Mouse (Mus musculus) lung, embryonic 15.5 days (tissue): ENCODE results near the gene Cgnl1. TPM values are rescaled to one million over a fixed set of nuclear protein-coding genes. Genes with fewer than 3 reads are reported as not detected.

Experiments
- ATAC-seq: fragments of 200-750 bp; cut with Nextera tagmentation; 2 replicates; pipeline ENCODE4 v1.8.0; 2017; ENCODE audit warnings: moderate number of reproducible peaks, borderline replicate concordance; ENCODE audit not compliant: low FRiP score, low TSS enrichment; ENCODE audit errors: extremely low read depth
- H3K27ac ChIP-seq: fragments of 300-500 bp; sonication (generic); 2 replicates; pipeline ENCODE4 v1.5.1; 2015; ENCODE audit warnings: moderate library complexity, mild to moderate bottlenecking, inconsistent platforms
- H3K27me3 ChIP-seq: fragments of 300-500 bp; sonication (generic); 2 replicates; pipeline ENCODE4 v1.6.1; 2015; ENCODE audit warnings: inconsistent platforms
- H3K36me3 ChIP-seq: fragments of 300-500 bp; sonication (generic); 2 replicates; pipeline ENCODE4 v1.6.1; 2015; ENCODE audit warnings: inconsistent platforms
- H3K4me1 ChIP-seq: fragments of 300-500 bp; sonication (generic); 2 replicates; pipeline ENCODE4 v1.6.1; 2015; ENCODE audit warnings: inconsistent platforms
- H3K4me2 ChIP-seq: fragments of 300-500 bp; sonication (generic); 2 replicates; pipeline ENCODE4 v1.6.1; 2015; ENCODE audit warnings: inconsistent platforms, mild to moderate bottlenecking, moderate library complexity
- H3K4me3 ChIP-seq: fragments of 300-500 bp; sonication (generic); 2 replicates; pipeline ENCODE4 v1.5.1; 2015; ENCODE audit warnings: mild to moderate bottlenecking, inconsistent platforms
- H3K9ac ChIP-seq: fragments of 300-500 bp; sonication (generic); 2 replicates; pipeline ENCODE4 v1.6.1; 2015; ENCODE audit warnings: inconsistent platforms
- H3K9me3 ChIP-seq: fragments of 300-500 bp; sonication (generic); 2 replicates; pipeline ENCODE4 v1.6.1; 2016; ENCODE audit warnings: inconsistent platforms
- WGBS: fragments of 180-500 bp; shearing (Covaris S2); methylation state at CpG from one replicate; pipeline ENCODE4 v1.1.7; 2015; 5-methylcytosine and 5-hydroxymethylcytosine counted together
- polyA plus RNA-seq: library from polyadenylated mRNA; unstranded; fragments of >200 nt; fragmentation: Nextera tagmentation; extraction: Ambion mirVana; gene quantifications from 2 replicates; pipeline ENCODE4 v1.2.1, GENCODE M21; 2015

The Cgnl1 gene
- polyA plus RNA-seq, 1 experiment from 2014 or later = 20.2 TPM

DNA sequence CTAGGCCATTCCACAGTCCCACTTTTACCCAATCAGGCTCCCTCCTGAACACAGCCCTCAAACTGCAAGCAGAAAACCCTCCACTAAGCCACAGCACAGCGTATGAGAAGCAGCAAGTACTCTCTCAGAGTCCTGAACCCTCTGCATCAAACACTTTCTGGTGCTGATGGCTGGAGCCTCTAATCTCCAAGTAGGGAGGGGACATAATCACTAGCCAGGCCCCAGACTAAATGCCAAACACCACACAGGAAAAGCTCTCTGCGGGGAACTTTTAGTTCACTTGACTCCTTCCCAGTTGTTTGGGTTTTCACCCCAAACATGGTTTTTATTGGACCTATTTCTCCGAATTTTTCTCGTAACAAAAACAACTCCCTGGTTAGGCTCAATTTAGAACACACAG, 25.0 kb downstream of the Cgnl1 start:
- Histone ChIP-seq H3K4me3 (no peak overlapping the region), H3K4me2 (no peak overlapping the region), H3K36me3 (no peaks in the 10 kb centered on the region), H3K27me3 (no peaks in the 10 kb centered on the region), H3K9me3 (no peaks in the 10 kb centered on the region), H3K27ac (no peak overlapping the region), H3K4me1 (peaks cover 22% of the 10 kb centered on the region), H3K9ac (no peak overlapping the region)
- 44% methylated on average over 4 of the region's 4 CpGs for WGBS
- no peak for ATAC-seq

DNA sequence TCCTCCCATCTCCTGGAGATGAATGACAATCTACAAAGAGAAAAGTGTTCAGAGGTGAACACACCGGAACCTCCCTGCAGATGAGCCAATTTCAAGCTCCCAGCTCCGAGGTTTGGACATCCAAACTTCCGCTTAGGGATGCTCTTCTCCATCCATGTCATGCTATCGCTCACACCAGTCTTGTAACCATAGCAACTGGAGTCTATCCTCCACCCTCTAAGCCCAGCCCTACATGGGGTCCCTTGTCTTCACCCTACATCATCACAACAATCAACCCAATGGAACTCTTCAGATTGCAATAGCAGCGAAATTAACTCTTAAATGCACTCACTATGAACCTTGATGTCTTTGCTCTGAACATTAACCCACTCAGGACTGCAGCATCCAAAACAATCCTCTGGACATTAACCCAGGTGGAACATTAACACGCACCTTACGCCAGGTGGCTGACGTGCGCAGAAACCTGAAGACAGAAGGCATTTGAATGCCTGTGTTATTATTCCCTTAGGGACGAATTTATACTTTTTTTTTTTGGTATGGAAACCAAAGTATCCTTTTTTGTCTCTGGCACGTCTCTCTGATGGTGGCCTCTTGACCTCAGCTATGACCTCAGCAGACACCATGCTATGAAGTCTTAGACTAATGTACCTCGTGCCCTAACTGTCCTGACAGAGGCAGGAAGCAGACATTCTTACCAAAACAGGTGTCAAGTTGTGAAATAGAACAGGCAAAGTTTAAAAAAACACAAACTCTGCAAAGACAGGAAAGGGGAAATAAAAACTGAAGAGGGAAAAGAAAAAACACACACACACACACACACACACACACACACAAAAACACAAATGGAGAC, 33.1 kb downstream of the Cgnl1 start:
- Histone ChIP-seq H3K9me3 (no peaks in the 10 kb centered on the region), H3K4me2 (no peak overlapping the region), H3K27ac (no peak overlapping the region), H3K4me3 (no peak overlapping the region), H3K9ac (no peak overlapping the region), H3K36me3 (no peaks in the 10 kb centered on the region), H3K4me1 (peaks cover 19% of the 10 kb centered on the region), H3K27me3 (no peaks in the 10 kb centered on the region)
- 65% methylated on average over 12 of the region's 12 CpGs for WGBS
- no peak for ATAC-seq

DNA sequence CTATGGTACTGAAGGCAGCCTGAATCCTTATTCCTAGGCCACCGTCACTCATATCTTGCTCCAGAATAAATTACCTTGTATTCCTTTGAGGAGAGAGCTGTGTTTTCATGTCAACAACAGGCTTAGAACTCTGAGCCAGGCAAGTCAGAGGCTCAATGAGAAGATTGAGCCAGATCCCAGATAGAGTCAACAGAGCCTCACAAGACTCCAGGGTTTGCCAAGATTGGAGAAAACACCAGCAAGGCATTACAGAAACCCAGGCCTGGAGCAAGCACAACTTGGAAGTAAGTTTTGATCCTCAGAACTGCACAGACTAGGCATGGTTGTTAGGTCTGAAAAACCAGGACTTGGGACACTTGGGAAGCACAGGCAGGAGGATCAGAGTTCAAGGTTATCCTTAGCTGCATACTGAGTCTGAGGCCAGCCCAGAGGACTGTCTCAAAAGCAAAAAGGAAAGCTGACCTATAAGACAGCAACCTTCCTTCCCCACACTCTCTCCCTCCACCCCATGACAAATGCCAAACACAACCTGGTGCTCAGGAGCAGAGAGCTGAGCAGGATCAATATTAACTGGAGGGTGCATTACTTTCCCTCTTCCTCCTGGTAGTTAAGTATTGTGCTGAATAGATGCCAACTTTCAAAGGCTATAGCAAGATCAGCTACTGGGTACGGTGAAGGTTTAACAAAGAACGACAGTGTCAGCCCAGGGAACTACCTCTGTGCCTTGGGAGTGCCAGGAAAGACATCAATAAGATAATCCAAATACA, 34.0 kb downstream of the Cgnl1 start:
- ATAC-seq = 0 out of 2 replicates have a peak, but pooled peaks have one; percentile 35
- Histone ChIP-seq H3K4me2 (no peak overlapping the region), H3K4me3 (no peak overlapping the region), H3K9me3 (no peaks in the 10 kb centered on the region), H3K27ac (no peak overlapping the region), H3K36me3 (no peaks in the 10 kb centered on the region), H3K9ac (no peak overlapping the region), H3K4me1 (peaks cover 19% of the 10 kb centered on the region), H3K27me3 (no peaks in the 10 kb centered on the region)
- 37% methylated on average over 3 of the region's 3 CpGs for WGBS

DNA sequence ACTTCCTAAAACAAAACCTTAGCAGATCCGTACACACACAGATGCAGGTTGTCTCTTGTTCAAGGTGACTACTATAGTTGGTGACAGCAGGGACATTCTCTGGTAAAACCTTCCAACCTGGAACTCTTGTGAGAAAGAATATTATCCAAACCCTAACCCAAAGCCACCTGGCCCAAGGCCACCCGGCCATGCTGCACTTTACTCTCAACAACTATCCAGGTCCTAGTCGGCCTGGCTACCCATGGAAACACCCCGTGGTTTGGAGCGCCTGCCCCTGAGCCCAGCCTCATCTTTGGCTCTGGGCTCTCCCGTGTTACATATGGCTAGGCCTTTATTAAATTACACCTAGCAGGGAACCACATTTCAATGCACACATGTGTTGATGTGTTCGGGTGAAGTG, 35.5 kb downstream of the Cgnl1 start:
- no peak overlapping the region for H3K9ac ChIP-seq
- H3K36me3 ChIP-seq = no peaks in the 10 kb centered on the region
- no peak for ATAC-seq
- no peaks in the 10 kb centered on the region for H3K9me3 ChIP-seq
- H3K27me3 ChIP-seq = no peaks in the 10 kb centered on the region
- no peak overlapping the region for H3K27ac ChIP-seq
- WGBS = 90% methylated on average over 7 of the region's 7 CpGs
- no peak overlapping the region for H3K4me3 ChIP-seq
- H3K4me1 ChIP-seq = peaks cover 19% of the 10 kb centered on the region
- H3K4me2 ChIP-seq = no peak overlapping the region

DNA sequence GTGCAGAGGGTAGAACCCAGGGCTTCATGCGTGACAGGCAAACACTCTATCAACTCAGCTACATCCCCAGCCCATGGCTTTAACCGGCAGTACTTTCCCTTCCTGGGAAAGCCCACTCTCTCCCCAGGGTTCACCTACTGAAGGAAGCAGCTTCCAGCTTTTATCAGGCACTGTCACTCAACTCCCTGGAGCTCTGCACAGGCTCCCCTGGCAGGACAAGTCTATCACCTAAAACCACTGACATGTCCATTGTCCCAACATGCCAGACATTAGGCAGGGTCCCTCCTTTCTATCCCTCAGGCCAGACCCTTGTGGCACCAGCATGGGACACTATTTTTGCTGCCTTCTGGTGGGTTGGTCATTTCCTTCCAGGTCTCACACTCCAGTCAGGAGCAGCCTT, 37.8 kb downstream of the Cgnl1 start:
- no peaks in the 10 kb centered on the region for H3K9me3 ChIP-seq
- H3K4me1 ChIP-seq = peaks cover 34% of the 10 kb centered on the region
- WGBS = 54% methylated on average over 2 of the region's 2 CpGs
- no peak overlapping the region for H3K9ac ChIP-seq
- no peak overlapping the region for H3K27ac ChIP-seq
- no peak overlapping the region for H3K4me2 ChIP-seq
- H3K27me3 ChIP-seq = no peaks in the 10 kb centered on the region
- no peak for ATAC-seq
- H3K36me3 ChIP-seq = no peaks in the 10 kb centered on the region
- no peak overlapping the region for H3K4me3 ChIP-seq

DNA sequence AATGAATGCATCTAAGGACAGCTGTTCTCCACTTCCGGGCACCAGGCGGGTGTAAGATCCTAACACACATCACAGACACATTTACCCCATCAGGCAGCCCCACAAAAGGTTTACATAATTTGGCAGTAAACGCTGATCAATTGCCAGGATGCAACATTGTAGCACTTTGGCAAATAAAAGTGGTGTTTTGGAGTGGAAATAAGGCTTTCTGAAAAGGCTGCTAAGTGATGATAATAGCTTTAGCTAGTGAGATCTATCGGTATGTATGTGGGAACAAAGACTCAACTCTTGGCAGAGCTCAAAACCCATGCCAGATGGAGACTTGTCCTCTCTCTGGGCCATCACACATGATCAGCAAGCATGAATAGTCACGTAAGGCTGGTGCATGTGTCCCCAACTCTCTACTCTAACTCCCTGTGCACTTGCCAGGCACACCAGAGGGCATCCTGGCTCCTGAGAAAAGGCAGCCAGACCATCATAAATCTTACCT, 42.5 kb downstream of the Cgnl1 start:
- 0 out of 2 replicates have a peak, but pooled peaks cover 9% of the 10 kb centered on the region for H3K36me3 ChIP-seq
- 45% methylated on average over 5 of the region's 5 CpGs for WGBS

DNA sequence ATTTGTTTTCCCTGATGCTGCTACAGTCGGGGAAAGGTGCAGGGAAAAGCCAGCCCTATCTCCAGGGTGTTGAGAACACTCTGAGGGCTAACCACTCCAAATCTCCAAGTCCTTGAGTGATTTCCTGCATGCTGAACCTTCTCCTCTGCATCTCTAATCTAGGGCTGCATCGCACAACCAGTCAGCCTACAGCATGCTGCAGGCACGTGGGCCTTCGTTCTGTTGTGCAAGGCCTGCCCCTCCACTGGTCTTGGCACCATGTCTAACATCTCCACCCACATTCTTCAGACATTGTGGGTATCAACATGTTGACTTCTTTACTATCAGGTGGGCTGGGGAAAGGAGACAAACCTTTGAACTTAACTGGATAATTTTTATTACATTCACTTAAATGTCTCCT, 44.2 kb downstream of the Cgnl1 start:
- Histone ChIP-seq H3K4me2 (no peak overlapping the region), H3K4me1 (peaks cover 17% of the 10 kb centered on the region), H3K36me3 (0 out of 2 replicates have a peak, but pooled peaks cover 9% of the 10 kb centered on the region), H3K4me3 (no peak overlapping the region), H3K27ac (no peak overlapping the region), H3K27me3 (no peaks in the 10 kb centered on the region), H3K9ac (no peak overlapping the region), H3K9me3 (no peaks in the 10 kb centered on the region)
- no peak for ATAC-seq
- 45% methylated on average over 4 of the region's 4 CpGs for WGBS

More for the DNA sequence above, 42.5 kb downstream of the Cgnl1 start:
- Histone ChIP-seq H3K4me3 (no peak overlapping the region), H3K27me3 (no peaks in the 10 kb centered on the region), H3K9ac (no peak overlapping the region), H3K27ac (0 out of 2 replicates have a peak overlapping the region, but pooled peaks have one; percentile 3), H3K9me3 (no peaks in the 10 kb centered on the region), H3K4me2 (no peak overlapping the region), H3K4me1 (peaks cover 17% of the 10 kb centered on the region)
- no peak for ATAC-seq

DNA sequence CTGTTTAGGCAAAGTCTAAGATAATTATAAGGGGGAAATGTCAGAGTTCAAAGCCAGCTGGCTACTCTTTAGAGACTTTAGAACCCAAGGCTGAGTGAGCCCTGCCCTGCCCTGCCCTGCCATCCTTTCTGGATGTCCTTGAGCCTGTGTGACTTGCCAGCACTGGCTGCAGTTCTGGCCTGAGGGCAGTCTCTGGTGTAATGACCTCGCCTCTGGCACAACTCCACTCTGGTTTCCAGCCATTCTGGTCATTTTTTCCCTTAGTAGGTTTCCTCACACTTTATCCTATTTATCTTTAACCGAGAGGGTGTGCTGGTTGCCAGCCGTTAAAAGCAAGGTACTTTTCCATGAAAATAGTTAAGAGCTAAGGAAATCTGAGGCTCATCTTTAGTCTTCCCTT, 45.3 kb downstream of the Cgnl1 start:
- H3K4me1 ChIP-seq = peaks cover 20% of the 10 kb centered on the region
- H3K9ac ChIP-seq = no peak overlapping the region
- H3K27ac ChIP-seq = no peak overlapping the region
- 66% methylated on average over 3 of the region's 3 CpGs for WGBS
- H3K27me3 ChIP-seq = no peaks in the 10 kb centered on the region
- H3K4me2 ChIP-seq = no peak overlapping the region
- ATAC-seq = no peak
- no peaks in the 10 kb centered on the region for H3K9me3 ChIP-seq
- 0 out of 2 replicates have a peak, but pooled peaks cover 9% of the 10 kb centered on the region for H3K36me3 ChIP-seq
- no peak overlapping the region for H3K4me3 ChIP-seq

DNA sequence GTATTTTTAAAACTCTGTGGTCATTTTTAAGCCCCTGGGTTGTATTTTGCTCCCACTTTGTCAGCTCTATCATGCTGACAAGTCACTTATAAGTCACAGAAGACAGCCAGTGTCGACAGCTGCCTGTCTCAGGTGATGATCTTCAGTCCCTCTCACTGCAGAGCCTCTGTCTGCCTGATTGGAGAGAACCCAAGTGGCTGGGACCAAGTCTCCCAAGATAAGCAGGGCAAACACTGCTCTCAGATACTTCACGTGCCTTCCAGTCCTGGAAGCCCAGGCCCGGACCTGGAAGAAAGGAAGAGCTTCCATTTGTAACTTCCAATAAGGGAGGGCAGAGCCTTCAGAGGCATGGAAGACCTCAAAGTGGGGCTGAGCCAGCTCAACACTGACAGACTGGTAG, 49.0 kb downstream of the Cgnl1 start:
- Histone ChIP-seq H3K36me3 (0 out of 2 replicates have a peak, but pooled peaks cover 9% of the 10 kb centered on the region), H3K4me1 (peaks cover 23% of the 10 kb centered on the region), H3K9ac (no peak overlapping the region), H3K27ac (peak overlapping the region; percentile 30; the same call in 1 of the 2 replicates), H3K4me3 (no peak overlapping the region), H3K9me3 (no peaks in the 10 kb centered on the region), H3K4me2 (no peak overlapping the region), H3K27me3 (no peaks in the 10 kb centered on the region)
- WGBS = 41% methylated on average over 3 of the region's 3 CpGs
- no peak for ATAC-seq

DNA sequence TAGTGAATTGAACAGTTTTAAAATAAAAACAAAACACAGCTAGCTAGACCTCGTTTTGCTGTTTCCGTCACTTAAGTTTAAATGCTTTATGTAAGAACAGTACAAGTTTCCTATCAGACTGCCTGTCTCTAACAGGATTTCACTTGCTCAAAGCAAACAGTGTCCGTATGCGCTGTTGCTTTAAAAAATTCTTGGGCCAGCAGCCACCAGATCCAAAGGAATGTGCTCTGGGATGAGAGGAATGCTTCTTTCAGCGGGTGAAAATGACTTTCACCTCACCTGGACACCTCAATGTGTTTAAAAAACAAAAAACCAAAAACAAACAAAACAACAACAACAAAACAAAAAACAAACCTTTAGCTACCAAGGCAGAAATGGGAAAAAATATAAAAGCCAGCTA, 54.4 kb downstream of the Cgnl1 start:
- Histone ChIP-seq H3K9me3 (no peaks in the 10 kb centered on the region), H3K36me3 (peaks cover 10% of the 10 kb centered on the region; the same call in 1 of the 2 replicates), H3K27me3 (no peaks in the 10 kb centered on the region), H3K4me1 (peaks cover 29% of the 10 kb centered on the region), H3K9ac (no peak overlapping the region), H3K4me2 (no peak overlapping the region), H3K4me3 (no peak overlapping the region), H3K27ac (peak overlapping the region; percentile 45)
- 26% methylated on average over 5 of the region's 5 CpGs for WGBS
- ATAC-seq = no peak

DNA sequence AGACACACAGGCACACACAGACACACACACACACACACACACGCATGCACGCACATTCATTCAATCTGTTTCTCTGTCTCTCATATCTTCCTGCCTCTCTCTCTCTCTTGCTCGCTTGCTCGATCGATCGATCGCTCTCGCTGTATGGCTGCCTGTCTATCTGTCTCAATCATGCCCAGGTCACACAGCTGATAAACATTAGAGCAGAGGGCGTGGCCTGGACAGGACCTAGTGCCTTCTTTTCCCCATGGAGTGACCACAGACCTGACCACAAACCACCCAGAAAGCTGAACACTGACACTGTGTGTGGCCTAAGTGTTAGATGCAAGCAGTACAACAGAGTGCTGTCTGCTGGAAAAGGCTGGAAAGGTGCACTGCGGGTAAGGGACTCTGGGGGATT, 60.6 kb downstream of the Cgnl1 start:
- Histone ChIP-seq H3K9ac (no peak overlapping the region), H3K36me3 (peaks cover 15% of the 10 kb centered on the region; the same call in 1 of the 2 replicates), H3K27me3 (no peaks in the 10 kb centered on the region), H3K27ac (no peak overlapping the region), H3K4me3 (no peak overlapping the region), H3K4me2 (no peak overlapping the region), H3K9me3 (no peaks in the 10 kb centered on the region), H3K4me1 (peaks cover 13% of the 10 kb centered on the region)
- ATAC-seq = no peak
- WGBS = 65% methylated on average over 10 of the region's 10 CpGs

DNA sequence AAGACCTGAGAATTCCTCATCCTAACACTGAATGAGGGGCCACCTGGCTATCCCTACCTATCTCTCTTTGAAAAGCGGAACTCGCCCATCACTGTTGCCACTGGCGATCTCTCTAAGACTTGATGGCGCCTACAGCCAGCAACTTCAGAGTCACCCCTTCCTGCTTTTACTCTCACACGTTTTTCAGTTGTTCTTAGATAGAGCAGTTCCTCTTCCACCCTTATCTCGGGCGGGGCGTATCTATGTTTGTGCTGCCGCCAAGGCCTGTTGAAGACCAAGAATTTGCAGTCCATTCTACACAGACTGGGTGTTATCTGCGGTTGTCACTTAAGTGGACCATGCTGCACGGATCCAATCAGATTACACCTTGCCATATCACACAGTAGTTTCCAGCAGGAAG, 62.2 kb downstream of the Cgnl1 start:
- H3K27ac ChIP-seq = no peak overlapping the region
- no peak overlapping the region for H3K4me2 ChIP-seq

More for the DNA sequence above, 62.2 kb downstream of the Cgnl1 start:
- Histone ChIP-seq H3K9me3 (no peaks in the 10 kb centered on the region), H3K36me3 (peaks cover 11% of the 10 kb centered on the region; the same call in 1 of the 2 replicates), H3K4me1 (peaks cover 13% of the 10 kb centered on the region), H3K4me3 (no peak overlapping the region), H3K27me3 (no peaks in the 10 kb centered on the region), H3K9ac (no peak overlapping the region)
- 47% methylated on average over 11 of the region's 11 CpGs for WGBS
- no peak for ATAC-seq
